Mouse (Mus musculus): ENCODE results near the gene Ikbkg.

- TF ChIP-seq CTCF (conservative IDR thresholded peaks at IDR 0.05; ENCODE audit: insufficient read depth, insufficient read length, low read depth, low read length), result no peak
- TF ChIP-seq POLR2A (IDR thresholded peaks at IDR 0.05; ENCODE audit: low read depth, low read length), result peak; percentile 27
Measured at GRCm38 (mm10) chrX:74372888-74373549, 20.1 kb upstream of the Ikbkg start, which contains the start of the genes Ubl4a and Slc10a3.
